Mouse (Mus musculus): ENCODE results near the gene Mlkl. TPM values are rescaled to one million over a fixed set of nuclear protein-coding genes. Genes with fewer than 3 reads are reported as not detected.

Gene Mlkl
- total and polyA plus RNA-seq, 3 experiments: 0.72 to 7.9 (median 1.5) TPM

GRCm38 (mm10) chr8:111298011-111298410 is 40.0 kb downstream of the Mlkl start:
- H3K9ac ChIP-seq (ENCODE audit: insufficient read depth, low read depth): peak overlapping the region; percentile 9; the same call in 1 of the 2 replicates
- no peak overlapping the region for H3K27ac ChIP-seq (ENCODE audit: insufficient read depth, low read depth)
- H3K27me3 ChIP-seq (replicated peaks): no peaks in the 10 kb centered on the region
- H3K4me3 ChIP-seq (replicated peaks in 1 of 3; ENCODE audit: low read depth in 2 of 3, low read length in 2 of 3, poor library complexity in 1 of 3): no peak overlapping the region
- dilution Hi-C loops (cut with MboI; ENCODE audit: extremely low pct_ligation_motif_present, extremely low pct_unique_long_range_greater_than_20kb, low sequenced_read_pairs) (no loop called here), in situ Hi-C loops (cut with MboI; ENCODE audit: low pct_ligation_motif_present, low pct_unique_long_range_greater_than_20kb, low sequenced_read_pairs) (loop anchor here (25.0 kb wide), 1 partner anchor 461 kb away; the partner anchor contains the start of genes Cog4 and Sf3b3)
- H3K4me1 ChIP-seq (ENCODE audit: control insufficient read depth in 1 of 2, insufficient read depth in 2 of 2): peaks cover 4 to 21% of the 10 kb centered on the region in 2 experiments; a peak in 3 of 4 replicates
- peaks cover 33 to 36% of the 10 kb centered on the region in 2 experiments for H3K36me3 ChIP-seq (replicated peaks in 1 of 2; ENCODE audit: control insufficient read depth in 1 of 2, insufficient read depth in 1 of 2, low read length in 1 of 2)
- peak overlapping the region; percentile 65 for H3K4me2 ChIP-seq (ENCODE audit: insufficient read depth, low read depth, poor library complexity, severe bottlenecking)
- DNase-seq (ENCODE audit: extremely low read depth): no peak
- no peak for TF ChIP-seq CHD1 (IDR thresholded peaks at IDR 0.05; ENCODE audit: low read depth, low read length)
- TF ChIP-seq MAFK (IDR thresholded peaks at IDR 0.05; ENCODE audit: insufficient replicate concordance, low read length): no peak
- TF ChIP-seq IRF4 (IDR thresholded peaks at IDR 0.05; ENCODE audit: low read depth, low read length): no peak
- no peak for TF ChIP-seq ETS1 (conservative IDR thresholded peaks at IDR 0.05; ENCODE audit: low read depth, low read length)
- no peak for TF ChIP-seq POLR2AphosphoS2 (IDR thresholded peaks at IDR 0.05; ENCODE audit: low read depth, low read length)
- TF ChIP-seq JUN (IDR thresholded peaks at IDR 0.05; ENCODE audit: insufficient read depth, low read depth, low read length): no peak
- TF ChIP-seq HCFC1 (IDR thresholded peaks at IDR 0.05; ENCODE audit: low read depth, low read length): no peak
- TF ChIP-seq ELF1 (IDR thresholded peaks at IDR 0.05; ENCODE audit: low read depth, low read length): no peak
- TF ChIP-seq ZMIZ1 (IDR thresholded peaks at IDR 0.05; ENCODE audit: low read depth, low read length): no peak
- TF ChIP-seq GABPA (IDR thresholded peaks at IDR 0.05; ENCODE audit: insufficient replicate concordance, low read depth, low read length): no peak
- no peak for TF ChIP-seq E2F4 (IDR thresholded peaks at IDR 0.05; ENCODE audit: insufficient replicate concordance, low read depth, low read length)
- no peak for TF ChIP-seq MXI1 (IDR thresholded peaks at IDR 0.05; ENCODE audit: low read depth, low read length)
- TF ChIP-seq ZKSCAN1 (IDR thresholded peaks at IDR 0.05; ENCODE audit: borderline replicate concordance, low read depth, low read length): no peak
- no peak for TF ChIP-seq MAX (IDR thresholded peaks at IDR 0.05; ENCODE audit: low read length)
- TF ChIP-seq MEF2A (IDR thresholded peaks at IDR 0.05; ENCODE audit: borderline replicate concordance, low read depth, low read length): no peak
- no peaks in the 10 kb centered on the region for H3K9me3 ChIP-seq (replicated peaks; ENCODE audit: low read length)
- H3K79me2 ChIP-seq (replicated peaks; ENCODE audit: control insufficient read depth, extremely low read depth, insufficient read depth, poor library complexity, severe bottlenecking): peaks cover 59% of the 10 kb centered on the region

- no peak overlapping the region for H3K9ac ChIP-seq (ENCODE audit: insufficient read depth, low read depth)
- in situ Hi-C loops (cut with MboI; ENCODE audit: low pct_ligation_motif_present, low pct_unique_long_range_greater_than_20kb, low sequenced_read_pairs) (loop anchor here (25.0 kb wide), 1 partner anchor 454 kb away; the partner anchor contains the start of genes Cog4 and Sf3b3), dilution Hi-C loops (cut with MboI; ENCODE audit: extremely low pct_ligation_motif_present, extremely low pct_unique_long_range_greater_than_20kb, low sequenced_read_pairs) (no loop called here)
- TF ChIP-seq MAFK (IDR thresholded peaks at IDR 0.05; ENCODE audit: insufficient replicate concordance, low read length): no peak
- TF ChIP-seq SMC3 (IDR thresholded peaks at IDR 0.05; ENCODE audit: low read depth, low read length): no peak
- TF ChIP-seq NELFE (IDR thresholded peaks at IDR 0.05; ENCODE audit: low read depth, low read length): no peak
- no peak for TF ChIP-seq MAX (IDR thresholded peaks at IDR 0.05; ENCODE audit: low read length)
- no peak for TF ChIP-seq SIN3A (IDR thresholded peaks at IDR 0.05; ENCODE audit: low read length)
- no peak for TF ChIP-seq TBP (conservative IDR thresholded peaks at IDR 0.05; ENCODE audit: low read depth, low read length)
- TF ChIP-seq TCF12 (IDR thresholded peaks at IDR 0.05; ENCODE audit: low read depth, low read length): no peak
- no peak for TF ChIP-seq ZKSCAN1 (IDR thresholded peaks at IDR 0.05; ENCODE audit: borderline replicate concordance, low read depth, low read length)
- no peak overlapping the region for H3K4me3 ChIP-seq (replicated peaks in 1 of 3; ENCODE audit: low read depth in 2 of 3, low read length in 2 of 3, poor library complexity in 1 of 3)
- peaks cover 0 to 12% of the 10 kb centered on the region in 2 experiments; a peak in 1 of 4 replicates for H3K4me1 ChIP-seq (ENCODE audit: control insufficient read depth in 1 of 2, insufficient read depth in 2 of 2)
- H3K79me2 ChIP-seq (replicated peaks; ENCODE audit: control insufficient read depth, extremely low read depth, insufficient read depth, poor library complexity, severe bottlenecking): peaks cover 51% of the 10 kb centered on the region
- no peaks in the 10 kb centered on the region for H3K9me3 ChIP-seq (replicated peaks; ENCODE audit: low read length)
- peaks cover 65 to 87% of the 10 kb centered on the region in 2 experiments for H3K36me3 ChIP-seq (replicated peaks in 1 of 2; ENCODE audit: control insufficient read depth in 1 of 2, insufficient read depth in 1 of 2, low read length in 1 of 2)
- no peak overlapping the region for H3K27ac ChIP-seq (ENCODE audit: insufficient read depth, low read depth)
- H3K4me2 ChIP-seq (ENCODE audit: insufficient read depth, low read depth, poor library complexity, severe bottlenecking): no peak overlapping the region
- H3K27me3 ChIP-seq (replicated peaks): no peaks in the 10 kb centered on the region
- DNase-seq (ENCODE audit: extremely low read depth): no peak
Observed at GRCm38 (mm10) chr8:111291733-111292132, 46.2 kb downstream of the Mlkl start.

All from CH12.LX (cell line).